Mouse (Mus musculus) ovary, postnatal 36 days (tissue): ENCODE measurements at regions not wholly inside any gene's neighbourhood (a gene's known extent, or its start where the extent isn't known, plus 50 kb on each side); places are given as distances from the start of the nearest gene placed in this dataset.

Source experiments
- DNase-seq: peaks from one replicate; pipeline ENCODE4 v3.0.0; 2022; ENCODE audit warnings: low spot score, mixed read lengths

GRCm38 (mm10) chr7:79517581-79518337, 51.6 kb upstream of the Polg start:
- no peak for DNase-seq

- no peak for DNase-seq
These were observed 50.1 kb upstream of the Polg start for GRCm38 (mm10) chr7:79516287-79516686.
